Mouse (Mus musculus): ENCODE data around the gene Ptgfrn. TPM values are rescaled to one million over a fixed set of nuclear protein-coding genes. Genes with fewer than 3 reads are reported as not detected.

Gene Ptgfrn
- polyA plus RNA-seq, 1 experiment from 2014 or later = 3.4 TPM

DNA sequence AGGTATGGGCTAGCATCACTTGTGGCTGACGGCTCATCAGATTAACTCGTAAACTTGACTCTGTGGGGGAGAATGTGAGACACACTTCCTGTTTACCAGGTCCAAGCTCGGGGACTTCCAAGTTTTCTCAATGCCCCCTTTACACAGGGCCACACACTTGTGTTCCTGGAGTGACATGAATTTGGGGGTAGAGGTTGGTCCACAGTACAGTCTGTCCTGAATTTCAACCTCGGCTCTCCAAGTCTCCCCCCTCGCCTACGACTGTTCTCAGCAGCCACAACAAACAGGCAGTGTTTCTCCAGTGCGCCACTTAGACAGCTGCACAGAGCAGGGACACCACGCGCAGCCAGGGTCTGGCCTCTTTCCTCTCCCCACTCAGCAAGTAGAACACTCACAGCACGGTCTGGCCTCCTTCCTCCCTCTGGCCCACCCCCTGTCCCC lies 97.9 kb downstream of the Ptgfrn start:
- H3K4me3 ChIP-seq (replicated peaks; ENCODE audit: low read length) = no peak overlapping the region
- peak; percentile 69 for ATAC-seq
- no peak overlapping the region for H3K27ac ChIP-seq (ENCODE audit: low read length)
- peaks cover 17% of the 10 kb centered on the region for H3K4me1 ChIP-seq (replicated peaks; ENCODE audit: control insufficient read depth, insufficient read depth, low read length)
- H3K27me3 ChIP-seq (replicated peaks; ENCODE audit: control insufficient read depth, insufficient read depth, low read length) = no peaks in the 10 kb centered on the region
- H3K9ac ChIP-seq (replicated peaks; ENCODE audit: low read depth, low read length) = no peak overlapping the region
- no peak overlapping the region for H3K4me2 ChIP-seq (ENCODE audit: low read length)
- WGBS = 51% methylated on average over 10 of the region's 10 CpGs
- no peaks in the 10 kb centered on the region for H3K9me3 ChIP-seq (ENCODE audit: control insufficient read depth, low read length)
- H3K36me3 ChIP-seq (ENCODE audit: control insufficient read depth, insufficient read depth) = no peaks in the 10 kb centered on the region

- H3K27ac ChIP-seq (ENCODE audit: low read length) = no peak overlapping the region
- no peaks in the 10 kb centered on the region for H3K27me3 ChIP-seq (replicated peaks; ENCODE audit: control insufficient read depth, insufficient read depth, low read length)
- H3K9me3 ChIP-seq (ENCODE audit: control insufficient read depth, low read length) = no peaks in the 10 kb centered on the region
- no peaks in the 10 kb centered on the region for H3K36me3 ChIP-seq (ENCODE audit: control insufficient read depth, insufficient read depth)
- H3K4me3 ChIP-seq (replicated peaks; ENCODE audit: low read length) = no peak overlapping the region
- 62% methylated on average over 5 of the region's 5 CpGs for WGBS
- H3K4me2 ChIP-seq (ENCODE audit: low read length) = no peak overlapping the region
- no peak for ATAC-seq
- H3K9ac ChIP-seq (replicated peaks; ENCODE audit: low read depth, low read length) = no peak overlapping the region
- H3K4me1 ChIP-seq (replicated peaks; ENCODE audit: control insufficient read depth, insufficient read depth, low read length) = peaks cover 17% of the 10 kb centered on the region
These were observed 98.9 kb downstream of the Ptgfrn start for GRCm38 (mm10) chr3:101011203-101011600.

- Histone ChIP-seq H3K9ac (replicated peaks; ENCODE audit: low read depth, low read length) (no peak overlapping the region), H3K27ac (ENCODE audit: low read length) (no peak overlapping the region), H3K4me2 (ENCODE audit: low read length) (no peak overlapping the region), H3K4me1 (replicated peaks; ENCODE audit: control insufficient read depth, insufficient read depth, low read length) (peaks cover 17% of the 10 kb centered on the region), H3K4me3 (replicated peaks; ENCODE audit: low read length) (no peak overlapping the region), H3K9me3 (ENCODE audit: control insufficient read depth, low read length) (no peaks in the 10 kb centered on the region), H3K27me3 (replicated peaks; ENCODE audit: control insufficient read depth, insufficient read depth, low read length) (no peaks in the 10 kb centered on the region), H3K36me3 (ENCODE audit: control insufficient read depth, insufficient read depth) (no peaks in the 10 kb centered on the region)
- WGBS = 94% methylated on average over 4 of the region's 4 CpGs
- ATAC-seq = no peak
These were observed 99.4 kb downstream of the Ptgfrn start for GRCm38 (mm10) chr3:101010589-101011202.

- no peak for ATAC-seq
- Histone ChIP-seq H3K9ac (replicated peaks; ENCODE audit: low read depth, low read length) (no peak overlapping the region), H3K4me3 (replicated peaks; ENCODE audit: low read length) (no peak overlapping the region), H3K4me1 (replicated peaks; ENCODE audit: control insufficient read depth, insufficient read depth, low read length) (peaks cover 2% of the 10 kb centered on the region), H3K36me3 (ENCODE audit: control insufficient read depth, insufficient read depth) (no peaks in the 10 kb centered on the region), H3K27ac (ENCODE audit: low read length) (no peak overlapping the region), H3K27me3 (replicated peaks; ENCODE audit: control insufficient read depth, insufficient read depth, low read length) (no peaks in the 10 kb centered on the region), H3K4me2 (ENCODE audit: low read length) (no peak overlapping the region), H3K9me3 (ENCODE audit: control insufficient read depth, low read length) (no peaks in the 10 kb centered on the region)
- 76% methylated on average over 5 of the region's 5 CpGs for WGBS
These were observed 102.8 kb downstream of the Ptgfrn start for GRCm38 (mm10) chr3:101007112-101007782.

DNA sequence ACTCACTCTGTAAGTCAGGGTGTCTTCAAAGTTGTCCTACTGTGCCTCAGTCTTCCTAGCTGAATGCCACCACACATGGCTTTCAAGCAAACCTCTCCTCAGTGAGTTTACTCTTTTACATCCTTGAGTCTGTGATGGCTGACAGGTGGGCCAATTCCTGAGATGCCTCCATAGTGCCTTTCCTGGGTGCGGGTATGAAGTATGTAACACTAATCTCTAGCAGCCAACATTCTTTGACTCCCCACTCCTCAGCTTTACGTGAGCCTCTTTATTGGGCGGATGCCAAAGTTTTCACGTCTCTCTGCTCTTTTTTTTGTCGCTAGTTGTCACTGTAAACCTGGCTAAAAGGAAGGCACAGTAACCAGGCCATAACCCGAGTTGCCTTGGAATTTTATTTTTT lies 104.7 kb downstream of the Ptgfrn start:
- H3K27ac ChIP-seq (ENCODE audit: low read length) = no peak overlapping the region
- H3K9ac ChIP-seq (replicated peaks; ENCODE audit: low read depth, low read length) = no peak overlapping the region
- no peak overlapping the region for H3K4me2 ChIP-seq (ENCODE audit: low read length)
- 67% methylated on average over 6 of the region's 6 CpGs for WGBS
- no peak for ATAC-seq
- H3K27me3 ChIP-seq (replicated peaks; ENCODE audit: control insufficient read depth, insufficient read depth, low read length) = no peaks in the 10 kb centered on the region
- H3K4me3 ChIP-seq (replicated peaks; ENCODE audit: low read length) = no peak overlapping the region
- no peaks in the 10 kb centered on the region for H3K4me1 ChIP-seq (replicated peaks; ENCODE audit: control insufficient read depth, insufficient read depth, low read length)
- no peaks in the 10 kb centered on the region for H3K9me3 ChIP-seq (ENCODE audit: control insufficient read depth, low read length)
- no peaks in the 10 kb centered on the region for H3K36me3 ChIP-seq (ENCODE audit: control insufficient read depth, insufficient read depth)

GRCm38 (mm10) chr3:101003575-101004356 lies 106.3 kb downstream of the Ptgfrn start:
- H3K27me3 ChIP-seq (replicated peaks; ENCODE audit: control insufficient read depth, insufficient read depth, low read length) = no peaks in the 10 kb centered on the region
- H3K36me3 ChIP-seq (ENCODE audit: control insufficient read depth, insufficient read depth) = no peaks in the 10 kb centered on the region
- no peaks in the 10 kb centered on the region for H3K9me3 ChIP-seq (ENCODE audit: control insufficient read depth, low read length)
- no peak overlapping the region for H3K9ac ChIP-seq (replicated peaks; ENCODE audit: low read depth, low read length)
- 90% methylated on average over 15 of the region's 15 CpGs for WGBS
- no peak overlapping the region for H3K4me3 ChIP-seq (replicated peaks; ENCODE audit: low read length)
- no peak overlapping the region for H3K4me2 ChIP-seq (ENCODE audit: low read length)
- 0 out of 2 replicates have a peak, but pooled peaks cover 2% of the 10 kb centered on the region for H3K4me1 ChIP-seq (replicated peaks; ENCODE audit: control insufficient read depth, insufficient read depth, low read length)
- no peak overlapping the region for H3K27ac ChIP-seq (ENCODE audit: low read length)
- ATAC-seq = no peak

DNA sequence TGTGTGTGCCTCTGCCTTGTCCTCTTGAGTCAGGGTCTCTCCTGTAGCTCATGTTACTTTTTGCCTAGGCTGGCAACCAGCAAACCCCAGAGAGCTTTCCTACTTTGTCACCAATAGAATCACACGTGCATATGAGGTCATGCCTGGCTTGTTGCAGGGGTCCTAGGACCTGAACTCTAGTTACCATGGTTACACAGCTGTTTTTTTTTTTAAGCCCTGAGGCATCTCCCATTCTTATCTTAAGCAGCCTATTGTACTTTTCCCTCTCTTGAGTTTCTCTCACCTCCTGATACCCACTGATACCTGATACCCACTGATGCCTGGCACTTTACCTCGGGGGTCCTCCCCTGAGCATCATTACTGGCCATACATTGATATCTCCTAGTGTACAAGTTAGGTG lies 110.3 kb downstream of the Ptgfrn start:
- Histone ChIP-seq H3K9me3 (ENCODE audit: control insufficient read depth, low read length) (no peaks in the 10 kb centered on the region), H3K4me1 (replicated peaks; ENCODE audit: control insufficient read depth, insufficient read depth, low read length) (0 out of 2 replicates have a peak, but pooled peaks cover 3% of the 10 kb centered on the region), H3K4me3 (replicated peaks; ENCODE audit: low read length) (no peak overlapping the region), H3K4me2 (ENCODE audit: low read length) (no peak overlapping the region), H3K9ac (replicated peaks; ENCODE audit: low read depth, low read length) (no peak overlapping the region), H3K27ac (ENCODE audit: low read length) (no peak overlapping the region), H3K36me3 (ENCODE audit: control insufficient read depth, insufficient read depth) (no peaks in the 10 kb centered on the region), H3K27me3 (replicated peaks; ENCODE audit: control insufficient read depth, insufficient read depth, low read length) (no peaks in the 10 kb centered on the region)
- ATAC-seq = no peak
- WGBS = 33% methylated on average over 2 of the region's 2 CpGs

DNA sequence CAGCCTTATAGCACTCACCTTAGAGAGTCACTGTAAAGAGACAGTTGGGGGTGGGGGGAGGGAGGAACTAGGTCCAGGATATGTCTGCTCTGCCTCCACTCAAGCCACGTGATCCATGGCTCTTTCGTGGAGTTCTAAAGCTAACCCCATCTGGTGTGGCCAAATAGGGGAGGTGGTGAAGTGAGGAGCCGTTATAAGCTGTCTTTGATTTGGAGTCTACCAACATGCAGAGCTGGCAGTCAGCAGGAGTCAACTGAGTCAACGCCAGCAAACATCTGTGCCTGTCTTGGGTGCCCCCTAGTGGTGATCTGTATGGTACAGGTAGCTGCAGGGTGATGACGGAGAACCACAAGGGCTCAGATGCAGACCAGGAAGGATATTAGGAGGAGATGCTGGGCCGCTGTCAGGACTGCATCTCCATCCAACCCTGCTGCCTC lies 111.2 kb downstream of the Ptgfrn start:
- 25% methylated on average over 6 of the region's 6 CpGs for WGBS
- Histone ChIP-seq H3K4me2 (ENCODE audit: low read length) (no peak overlapping the region), H3K9me3 (ENCODE audit: control insufficient read depth, low read length) (no peaks in the 10 kb centered on the region), H3K27ac (ENCODE audit: low read length) (no peak overlapping the region), H3K36me3 (ENCODE audit: control insufficient read depth, insufficient read depth) (no peaks in the 10 kb centered on the region), H3K27me3 (replicated peaks; ENCODE audit: control insufficient read depth, insufficient read depth, low read length) (no peaks in the 10 kb centered on the region), H3K4me1 (replicated peaks; ENCODE audit: control insufficient read depth, insufficient read depth, low read length) (0 out of 2 replicates have a peak, but pooled peaks cover 3% of the 10 kb centered on the region), H3K4me3 (replicated peaks; ENCODE audit: low read length) (no peak overlapping the region), H3K9ac (replicated peaks; ENCODE audit: low read depth, low read length) (no peak overlapping the region)
- ATAC-seq = peak; percentile 52; the same call in 1 of the 2 replicates

Data from forebrain, embryonic 16.5 days (tissue).